Mouse (Mus musculus): ENCODE data around the gene Vmn2r5.
"Not testable (repeated sequence)": the region's sequence is repeated elsewhere in the genome, so short reads cannot be mapped to it uniquely, and the experiment has no call there.

Vmn2r5 gene

DNA sequence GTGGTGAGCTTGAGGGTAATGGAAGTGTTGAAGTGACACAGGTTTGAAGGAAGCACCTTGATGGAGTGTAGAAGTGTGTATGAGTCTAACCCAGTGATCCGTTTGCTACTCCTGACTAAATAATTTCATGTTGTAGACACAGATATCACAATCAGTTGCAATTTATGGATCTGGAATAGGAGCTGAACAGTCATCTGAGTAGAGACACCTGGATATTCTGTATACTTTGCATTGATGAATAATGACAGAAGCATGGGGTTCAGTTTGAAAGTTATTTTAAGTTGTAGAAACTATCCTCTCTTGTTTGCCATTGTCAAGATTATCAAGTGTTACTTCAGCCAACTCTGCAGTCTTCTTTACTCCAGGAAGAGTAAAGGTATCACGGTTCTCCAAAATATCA is at the start of gene Vmn2r5:
Gene Vmn2r5 (minus strand): TSS at position 101 of the 400 bp plus-strand sequence.
- DNase-seq (ENCODE audit: extremely low spot score, low spot score), result not testable (repeated sequence)

- DNase-seq (ENCODE audit: extremely low spot score, low spot score), result not testable (repeated sequence)
These were observed 13.9 kb upstream of the Vmn2r5 start for GRCm38 (mm10) chr3:64523585-64523984.
